Mouse (Mus musculus): ENCODE measurements around the gene Syt13. TPM values are rescaled to one million over a fixed set of nuclear protein-coding genes. Genes with fewer than 3 reads are reported as not detected.
A peak's percentile ranks its signal among the peaks of the same experiment; 100 is the strongest.

The Syt13 gene
- polyA plus RNA-seq (2016; fragmentation: Nextera tagmentation; extraction: Ambion mirVana) = 20.1 and 20.4 TPM in 2 replicates

GRCm38 (mm10) chr2:92914933-92915553 lies at the start of gene Syt13:
Syt13 (plus strand) TSS chr2:92915098.
- under 1% methylated on average over 38 of the region's 38 CpGs for WGBS
- peak; percentile 51 for DNase-seq (ENCODE audit: low spot score)
- Histone ChIP-seq H3K36me3 (no peaks in the 10 kb centered on the region), H3K27ac (peak within 1 kb of the TSS; percentile 83), H3K9me3 (no peaks in the 10 kb centered on the region), H3K27me3 (ENCODE audit: insufficient read depth, poor library complexity, severe bottlenecking) (peaks cover 53% of the 10 kb centered on the region), H3K4me3 (peak within 1 kb of the TSS; percentile 61), H3K4me1 (replicated peaks) (peaks cover 79% of the 10 kb centered on the region)

GRCm38 (mm10) chr2:92866616-92867015 lies 48.3 kb upstream of the Syt13 start:
- Histone ChIP-seq H3K27me3 (ENCODE audit: insufficient read depth, poor library complexity, severe bottlenecking) (no peaks in the 10 kb centered on the region), H3K27ac (no peak overlapping the region), H3K9me3 (peaks cover 6% of the 10 kb centered on the region; the same call in 1 of the 2 replicates), H3K4me1 (replicated peaks) (peaks cover 17% of the 10 kb centered on the region), H3K36me3 (no peaks in the 10 kb centered on the region), H3K4me3 (no peak overlapping the region)
- no peak for DNase-seq (ENCODE audit: low spot score)
- WGBS = 34% methylated on average over 2 of the region's 2 CpGs

- Histone ChIP-seq H3K9me3 (no peaks in the 10 kb centered on the region), H3K36me3 (no peaks in the 10 kb centered on the region), H3K27ac (peak overlapping the region; percentile 46), H3K4me1 (replicated peaks) (peaks cover 17% of the 10 kb centered on the region), H3K4me3 (no peak overlapping the region), H3K27me3 (ENCODE audit: insufficient read depth, poor library complexity, severe bottlenecking) (no peaks in the 10 kb centered on the region)
- 16% methylated on average over 10 of the region's 10 CpGs for WGBS
- DNase-seq (ENCODE audit: low spot score) = no peak
Measured at GRCm38 (mm10) chr2:92870139-92870836, 44.6 kb upstream of the Syt13 start.

- no peak overlapping the region for H3K4me3 ChIP-seq
- WGBS = 38% methylated on average over 7 of the region's 7 CpGs
- H3K27me3 ChIP-seq (ENCODE audit: insufficient read depth, poor library complexity, severe bottlenecking) = no peaks in the 10 kb centered on the region
- no peaks in the 10 kb centered on the region for H3K9me3 ChIP-seq
- no peaks in the 10 kb centered on the region for H3K36me3 ChIP-seq
- peak overlapping the region; percentile 6; the same call in 1 of the 2 replicates for H3K27ac ChIP-seq
- no peak for DNase-seq (ENCODE audit: low spot score)
- peaks cover 18% of the 10 kb centered on the region for H3K4me1 ChIP-seq (replicated peaks)
Measured at GRCm38 (mm10) chr2:92871093-92871686, 43.7 kb upstream of the Syt13 start.

DNA sequence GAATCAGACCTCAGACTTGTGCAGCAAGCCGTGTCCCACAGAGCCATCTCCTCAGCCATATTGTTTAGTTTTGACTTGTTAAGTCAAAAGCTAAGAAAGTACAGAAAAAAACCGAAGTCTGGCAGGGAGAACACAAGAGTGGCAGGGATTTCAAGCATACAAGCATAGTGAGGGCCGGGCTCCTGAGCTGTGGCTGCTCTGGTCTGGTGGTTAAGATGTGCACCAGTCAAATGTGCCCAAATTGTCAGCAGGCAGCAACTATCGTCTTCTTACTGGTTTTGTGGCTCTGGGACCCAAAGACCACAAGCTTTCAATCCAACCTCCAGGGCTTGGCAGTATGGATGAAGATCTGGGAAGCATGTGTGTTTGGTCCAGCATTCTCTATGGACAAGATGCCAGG lies 42.2 kb upstream of the Syt13 start:
- no peak for DNase-seq (ENCODE audit: low spot score)
- Histone ChIP-seq H3K4me3 (no peak overlapping the region), H3K4me1 (replicated peaks) (peaks cover 32% of the 10 kb centered on the region), H3K36me3 (no peaks in the 10 kb centered on the region), H3K27ac (no peak overlapping the region), H3K9me3 (no peaks in the 10 kb centered on the region), H3K27me3 (ENCODE audit: insufficient read depth, poor library complexity, severe bottlenecking) (0 out of 2 replicates have a peak, but pooled peaks cover under 1% of the 10 kb centered on the region)
- 85% methylated on average over 4 of the region's 4 CpGs for WGBS

GRCm38 (mm10) chr2:92874592-92874991 lies 40.3 kb upstream of the Syt13 start:
- peaks cover 40% of the 10 kb centered on the region for H3K4me1 ChIP-seq (replicated peaks)
- no peak overlapping the region for H3K27ac ChIP-seq
- H3K9me3 ChIP-seq = no peaks in the 10 kb centered on the region
- H3K27me3 ChIP-seq (ENCODE audit: insufficient read depth, poor library complexity, severe bottlenecking) = 0 out of 2 replicates have a peak, but pooled peaks cover 12% of the 10 kb centered on the region
- H3K36me3 ChIP-seq = no peaks in the 10 kb centered on the region
- 65% methylated on average over 1 of the region's 1 CpGs for WGBS
- no peak overlapping the region for H3K4me3 ChIP-seq
- no peak for DNase-seq (ENCODE audit: low spot score)

GRCm38 (mm10) chr2:92877488-92877887 lies 37.4 kb upstream of the Syt13 start:
- no peak overlapping the region for H3K27ac ChIP-seq
- DNase-seq (ENCODE audit: low spot score) = no peak

DNA sequence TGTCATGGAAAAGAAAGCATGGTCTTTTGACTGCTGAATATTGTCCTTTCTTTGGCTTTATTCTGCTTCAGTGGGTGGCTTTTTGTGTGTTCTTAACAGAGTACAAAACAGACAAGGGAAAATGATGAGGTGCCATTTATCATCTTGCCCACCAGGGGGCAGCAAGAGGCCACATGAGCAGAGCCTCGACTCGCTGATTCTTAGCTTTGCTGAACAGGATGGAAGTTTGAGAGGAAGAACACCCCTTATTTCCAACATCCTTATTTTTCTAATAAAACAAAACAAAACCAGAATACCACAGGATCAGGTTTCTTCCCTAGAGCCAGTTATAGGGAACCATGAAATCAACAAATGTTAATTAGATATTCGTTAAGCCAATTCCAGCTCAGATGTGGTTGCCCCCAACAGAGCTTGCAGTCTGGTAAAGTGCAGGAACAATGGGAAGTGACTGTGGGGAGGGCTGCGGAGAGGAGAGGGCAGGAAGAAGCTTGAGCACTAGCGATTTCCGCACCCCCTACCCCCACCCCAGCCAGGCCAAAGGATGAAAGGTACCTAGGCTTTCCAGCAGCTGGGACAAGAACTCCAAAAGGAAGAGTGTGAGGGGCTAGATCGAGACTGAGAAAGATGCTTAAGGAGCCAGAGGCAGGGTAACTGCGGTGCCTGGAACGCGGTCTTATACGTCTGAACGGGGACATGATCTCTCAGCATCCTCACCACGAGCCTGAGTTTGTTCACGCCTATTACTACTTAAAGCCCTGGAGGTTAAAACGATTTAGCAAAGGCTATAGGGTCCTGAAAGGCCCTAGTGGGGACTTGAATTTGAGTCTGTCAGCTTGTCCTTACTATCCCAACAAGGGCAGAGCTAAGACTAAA lies 31.6 kb upstream of the Syt13 start:
- Histone ChIP-seq H3K4me3 (peak overlapping the region; percentile 39), H3K27ac (peak overlapping the region; percentile 76; the same call in 1 of the 2 replicates), H3K9me3 (no peaks in the 10 kb centered on the region), H3K36me3 (no peaks in the 10 kb centered on the region), H3K27me3 (ENCODE audit: insufficient read depth, poor library complexity, severe bottlenecking) (peaks cover 13% of the 10 kb centered on the region; the same call in 1 of the 2 replicates), H3K4me1 (replicated peaks) (peaks cover 19% of the 10 kb centered on the region)
- 3% methylated on average over 15 of the region's 15 CpGs for WGBS
- peak; percentile 77 for DNase-seq (ENCODE audit: low spot score)

More at GRCm38 (mm10) chr2:92877488-92877887, 37.4 kb upstream of the Syt13 start:
- H3K4me3 ChIP-seq = no peak overlapping the region
- no peaks in the 10 kb centered on the region for H3K9me3 ChIP-seq
- H3K36me3 ChIP-seq = no peaks in the 10 kb centered on the region
- H3K27me3 ChIP-seq (ENCODE audit: insufficient read depth, poor library complexity, severe bottlenecking) = peaks cover 17% of the 10 kb centered on the region; the same call in 1 of the 2 replicates
- 49% methylated on average over 3 of the region's 3 CpGs for WGBS
- H3K4me1 ChIP-seq (replicated peaks) = peaks cover 23% of the 10 kb centered on the region

- no peaks in the 10 kb centered on the region for H3K9me3 ChIP-seq
- H3K27ac ChIP-seq = peak overlapping the region; percentile 76; the same call in 1 of the 2 replicates
- DNase-seq (ENCODE audit: low spot score) = peak; percentile 62
- no peaks in the 10 kb centered on the region for H3K36me3 ChIP-seq
- H3K4me1 ChIP-seq (replicated peaks) = peaks cover 17% of the 10 kb centered on the region
- WGBS = 0% methylated on average over 2 of the region's 2 CpGs
- peak overlapping the region; percentile 39 for H3K4me3 ChIP-seq
- peaks cover 10% of the 10 kb centered on the region; the same call in 1 of the 2 replicates for H3K27me3 ChIP-seq (ENCODE audit: insufficient read depth, poor library complexity, severe bottlenecking)
Measured at GRCm38 (mm10) chr2:92883912-92884243, 31.0 kb upstream of the Syt13 start.

DNA sequence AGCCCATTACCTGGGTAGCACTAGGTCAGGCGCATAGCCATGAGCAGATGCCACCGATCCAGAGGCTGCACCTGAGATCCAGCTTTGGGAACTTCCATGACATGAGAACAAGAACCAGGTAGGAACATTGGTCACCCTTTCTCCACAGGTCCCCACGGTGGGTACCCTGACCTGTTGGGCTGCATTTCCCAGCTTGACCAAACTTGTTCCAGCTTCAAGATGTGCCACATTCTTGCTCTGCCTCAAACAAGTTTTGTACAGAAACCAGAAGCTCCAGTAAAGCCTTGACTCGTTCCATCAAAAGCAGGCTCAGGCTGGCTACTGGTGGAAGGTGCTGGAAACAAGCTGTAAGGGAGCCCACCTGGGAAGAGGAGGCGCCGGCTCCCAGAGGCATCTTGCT lies 29.9 kb upstream of the Syt13 start:
- no peak for DNase-seq (ENCODE audit: low spot score)
- H3K4me3 ChIP-seq = no peak overlapping the region
- H3K4me1 ChIP-seq (replicated peaks) = peaks cover 17% of the 10 kb centered on the region
- 88% methylated on average over 6 of the region's 6 CpGs for WGBS
- H3K36me3 ChIP-seq = no peaks in the 10 kb centered on the region
- H3K27ac ChIP-seq = no peak overlapping the region
- H3K27me3 ChIP-seq (ENCODE audit: insufficient read depth, poor library complexity, severe bottlenecking) = peaks cover 5% of the 10 kb centered on the region; the same call in 1 of the 2 replicates
- H3K9me3 ChIP-seq = no peaks in the 10 kb centered on the region

GRCm38 (mm10) chr2:92886862-92887261 lies 28.0 kb upstream of the Syt13 start:
- no peaks in the 10 kb centered on the region for H3K9me3 ChIP-seq
- no peak overlapping the region for H3K4me3 ChIP-seq
- WGBS = 66% methylated on average over 3 of the region's 3 CpGs
- no peaks in the 10 kb centered on the region for H3K27me3 ChIP-seq (ENCODE audit: insufficient read depth, poor library complexity, severe bottlenecking)
- DNase-seq (ENCODE audit: low spot score) = no peak
- H3K27ac ChIP-seq = no peak overlapping the region
- peaks cover 17% of the 10 kb centered on the region for H3K4me1 ChIP-seq (replicated peaks)
- H3K36me3 ChIP-seq = no peaks in the 10 kb centered on the region

DNA sequence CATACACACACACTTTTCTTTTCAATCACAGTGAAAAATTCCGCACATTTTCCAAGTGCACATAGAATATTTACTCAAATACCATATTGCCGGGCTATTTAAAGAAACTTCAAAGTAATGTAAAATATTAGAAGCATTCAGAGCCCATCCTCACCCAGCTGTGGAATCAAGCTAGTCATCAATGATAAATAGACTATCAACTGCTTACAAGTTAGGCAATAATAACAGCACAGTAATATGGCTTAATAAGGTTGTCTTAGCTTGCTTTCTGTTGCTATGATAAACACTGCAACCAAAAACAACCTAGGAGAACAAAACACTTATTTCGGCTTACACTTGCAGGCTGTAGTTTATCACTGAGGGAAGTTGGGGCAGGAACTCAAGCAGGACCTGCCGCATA lies 22.4 kb upstream of the Syt13 start:
- no peaks in the 10 kb centered on the region for H3K27me3 ChIP-seq (ENCODE audit: insufficient read depth, poor library complexity, severe bottlenecking)
- WGBS = 93% methylated on average over 4 of the region's 4 CpGs
- no peak overlapping the region for H3K4me3 ChIP-seq
- DNase-seq (ENCODE audit: low spot score) = no peak
- no peak overlapping the region for H3K27ac ChIP-seq
- no peaks in the 10 kb centered on the region for H3K36me3 ChIP-seq
- no peaks in the 10 kb centered on the region for H3K9me3 ChIP-seq
- H3K4me1 ChIP-seq (replicated peaks) = no peaks in the 10 kb centered on the region
